Mouse (Mus musculus) liver, embryonic 14.5 days (tissue): Measurements from ENCODE around the gene Sirpa. TPM values are rescaled to one million over a fixed set of nuclear protein-coding genes. Genes with fewer than 3 reads are reported as not detected.

Experiments
- ATAC-seq: fragments of 200-750 bp; cut with Nextera tagmentation; 2 replicates; pipeline ENCODE4 v1.8.0; 2017; ENCODE audit warnings: moderate number of reproducible peaks, mild to moderate bottlenecking, moderate library complexity; ENCODE audit not compliant: insufficient read depth
- DNase-seq, 3 experiments: peaks; one replicate each; pipeline ENCODE4 v3.0.0-alpha.2; 2012 to 2013; ENCODE audit warnings: low read depth in 3 of 3, low spot score in 3 of 3
- H3K27ac ChIP-seq: fragments of 300-500 bp; sonication (generic); 2 replicates; pipeline ENCODE4 v1.5.1; 2014; ENCODE audit warnings: moderate library complexity, mild to moderate bottlenecking, control low read depth, inconsistent platforms
- H3K27me3 ChIP-seq: fragments of 300-500 bp; sonication (generic); 2 replicates; pipeline ENCODE4 v1.6.1; 2014; ENCODE audit warnings: mild to moderate bottlenecking, low read length, moderate library complexity; ENCODE audit not compliant: control insufficient read depth, insufficient read depth
- H3K36me3 ChIP-seq: fragments of 300-500 bp; sonication (generic); replicated peaks from 2 replicates; pipeline ENCODE4 v1.6.1; 2014; ENCODE audit warnings: low read depth; ENCODE audit not compliant: control insufficient read depth, insufficient read depth
- H3K4me1 ChIP-seq, 2 experiments: fragments of 200-500 bp in 1 of 2; fragments of 300-500 bp in 1 of 2; sonication (generic) in 1 of 2; replicated peaks; 2 replicates each; pipeline ENCODE4 v1.6.1; 2012 to 2014; ENCODE audit warnings: antibody characterized with exemption in 1 of 2, inconsistent platforms in 1 of 2, low read length in 1 of 2; ENCODE audit not compliant: control insufficient read depth in 2 of 2, insufficient read depth in 2 of 2
- H3K4me2 ChIP-seq: fragments of 300-500 bp; sonication (generic); 2 replicates; pipeline ENCODE4 v1.6.1; 2014; ENCODE audit warnings: low read depth, mild to moderate bottlenecking, control low read depth, moderate library complexity
- H3K4me3 ChIP-seq, 2 experiments: fragments of 200-500 bp in 1 of 2; fragments of 300-500 bp in 1 of 2; sonication (generic) in 1 of 2; 2 replicates each; pipeline ENCODE4 v1.5.1; 2012 to 2014; ENCODE audit warnings: low read depth in 2 of 2, low read length in 2 of 2, mild to moderate bottlenecking in 2 of 2, control low read depth in 1 of 2, inconsistent platforms in 1 of 2, moderate library complexity in 1 of 2; ENCODE audit not compliant: insufficient read depth in 1 of 2
- H3K9ac ChIP-seq: fragments of 300-500 bp; sonication (generic); replicated peaks from 2 replicates; pipeline ENCODE4 v1.6.1; 2014; ENCODE audit warnings: mild to moderate bottlenecking, control low read depth, moderate library complexity
- H3K9me3 ChIP-seq: fragments of 300-500 bp; sonication (generic); 2 replicates; pipeline ENCODE4 v1.6.1; 2016; ENCODE audit warnings: low read length, mixed read lengths; ENCODE audit not compliant: control insufficient read depth
- CTCF ChIP-seq: IDR thresholded peaks from 2 replicates; pipeline ENCODE4 v1.5.1; 2016; ENCODE audit warnings: antibody characterized with exemption, low read depth, control low read depth
- EP300 ChIP-seq: IDR thresholded peaks from 2 replicates; pipeline ENCODE4 v1.6.1; 2016; ENCODE audit warnings: antibody characterized with exemption, low read depth
- WGBS: fragments of 180-500 bp; shearing (Covaris S2); extraction: QIAGEN DNeasy Blood & Tissue Kit; methylation state at CpG from one replicate; pipeline ENCODE4 v1.1.7; 2014; ENCODE audit not compliant: insufficient replicate concordance; 5-methylcytosine and 5-hydroxymethylcytosine counted together
- polyA plus RNA-seq, 2 experiments: library from polyadenylated mRNA; depleted of rRNA in 1 of 2; stranded (reverse) in 1 of 2; unstranded in 1 of 2; fragments of >200 nt; fragmentation: Nextera tagmentation in 1 of 2; extraction: Ambion mirVana in 1 of 2; gene quantifications; 2 replicates each; pipeline versions ENCODE4 v1.2.1 to v1.2.3; 2012 to 2014

Sirpa gene
- polyA plus RNA-seq, 2 experiments = 18.2 to 18.7 TPM

GRCm38 (mm10) chr2:129561796-129562195 lies 30.8 kb upstream of the Sirpa start:
- WGBS = 64% methylated on average over 3 of the region's 3 CpGs
- ATAC-seq = no peak
- no peak overlapping the region for H3K4me2 ChIP-seq
- H3K4me1 ChIP-seq = no peaks in the 10 kb centered on the region
- H3K9ac ChIP-seq = no peak overlapping the region
- H3K36me3 ChIP-seq = no peaks in the 10 kb centered on the region
- H3K27me3 ChIP-seq = no peaks in the 10 kb centered on the region
- TF ChIP-seq EP300 = no peak
- no peak for TF ChIP-seq CTCF
- no peak overlapping the region for H3K27ac ChIP-seq
- H3K9me3 ChIP-seq = no peaks in the 10 kb centered on the region
- no peak overlapping the region for H3K4me3 ChIP-seq
- no peak for DNase-seq

GRCm38 (mm10) chr2:129563944-129564709 lies 28.5 kb upstream of the Sirpa start:
- H3K27me3 ChIP-seq = no peaks in the 10 kb centered on the region
- H3K4me2 ChIP-seq = no peak overlapping the region
- no peak overlapping the region for H3K4me3 ChIP-seq
- TF ChIP-seq CTCF (no peak), EP300 (no peak)
- DNase-seq (no peak), ATAC-seq (no peak)
- H3K9me3 ChIP-seq = no peaks in the 10 kb centered on the region
- H3K27ac ChIP-seq = no peak overlapping the region
- H3K9ac ChIP-seq = no peak overlapping the region
- no peaks in the 10 kb centered on the region for H3K4me1 ChIP-seq
- H3K36me3 ChIP-seq = no peaks in the 10 kb centered on the region
- 59% methylated on average over 5 of the region's 5 CpGs for WGBS

- Histone ChIP-seq H3K4me3 (no peak overlapping the region), H3K4me2 (no peak overlapping the region), H3K4me1 (no peaks in the 10 kb centered on the region), H3K36me3 (no peaks in the 10 kb centered on the region), H3K27ac (no peak overlapping the region), H3K9ac (no peak overlapping the region), H3K9me3 (no peaks in the 10 kb centered on the region), H3K27me3 (no peaks in the 10 kb centered on the region)
- WGBS = 57% methylated on average over 7 of the region's 7 CpGs
- ATAC-seq = no peak
- no peak for TF ChIP-seq EP300
- TF ChIP-seq CTCF = no peak
- DNase-seq = no peak
Observed at GRCm38 (mm10) chr2:129569120-129569519, 23.5 kb upstream of the Sirpa start.

GRCm38 (mm10) chr2:129569556-129569955 lies 23.1 kb upstream of the Sirpa start:
- Histone ChIP-seq H3K9ac (no peak overlapping the region), H3K4me2 (no peak overlapping the region), H3K4me1 (peaks cover 0 to 3% of the 10 kb centered on the region in 2 experiments; a peak in 2 of 4 replicates), H3K27ac (no peak overlapping the region), H3K27me3 (no peaks in the 10 kb centered on the region), H3K9me3 (no peaks in the 10 kb centered on the region), H3K4me3 (no peak overlapping the region), H3K36me3 (no peaks in the 10 kb centered on the region)
- 53% methylated on average over 5 of the region's 5 CpGs for WGBS
- no peak for DNase-seq
- ATAC-seq = no peak
- TF ChIP-seq CTCF = no peak
- no peak for TF ChIP-seq EP300

- no peak for TF ChIP-seq CTCF
- TF ChIP-seq EP300 = no peak
- no peak overlapping the region for H3K27ac ChIP-seq
- H3K4me2 ChIP-seq = no peak overlapping the region
- H3K9ac ChIP-seq = no peak overlapping the region
- WGBS = 25% methylated on average over 4 of the region's 4 CpGs
- no peak overlapping the region for H3K4me3 ChIP-seq
- no peaks in the 10 kb centered on the region for H3K9me3 ChIP-seq
- H3K36me3 ChIP-seq = no peaks in the 10 kb centered on the region
- no peak for ATAC-seq
- H3K4me1 ChIP-seq = peaks cover 0 to 5% of the 10 kb centered on the region in 2 experiments; a peak in 2 of 4 replicates
- DNase-seq = no peak
- H3K27me3 ChIP-seq = no peaks in the 10 kb centered on the region; the same call in 1 of the 2 replicates
Observed at GRCm38 (mm10) chr2:129573701-129574273, 18.8 kb upstream of the Sirpa start.
